Mouse (Mus musculus): Measurements from ENCODE around the gene Cfap52. TPM values are rescaled to one million over a fixed set of nuclear protein-coding genes. Genes with fewer than 3 reads are reported as not detected.
A peak's percentile ranks its signal among the peaks of the same experiment; 100 is the strongest.

Gene Cfap52
- polyA plus RNA-seq, 1 experiment from 2014 or later: 3.9 TPM

DNA sequence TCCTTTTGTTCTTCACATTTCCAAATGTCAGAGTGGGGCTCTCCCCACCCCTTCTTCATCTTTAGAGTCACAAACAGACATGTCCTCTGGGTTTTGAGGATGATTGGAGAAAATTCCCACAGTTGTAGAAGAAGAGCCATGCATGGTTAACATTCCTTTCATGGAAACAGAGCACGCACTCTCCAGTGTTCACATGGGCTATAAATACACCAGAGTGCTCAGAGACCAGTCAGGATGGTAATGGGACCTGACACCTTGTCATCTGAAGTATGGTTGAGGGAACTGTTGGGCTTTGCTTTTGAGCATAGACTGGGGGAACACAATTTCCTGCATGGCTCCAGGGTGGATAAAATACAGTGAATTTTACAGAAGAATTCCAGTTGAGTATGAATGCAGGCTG, 7.2 kb upstream of the Cfap52 start:
- no peak overlapping the region for H3K27ac ChIP-seq
- H3K27me3 ChIP-seq (ENCODE audit: insufficient read depth, low read length): no peaks in the 10 kb centered on the region
- no peaks in the 10 kb centered on the region for H3K4me1 ChIP-seq (replicated peaks; ENCODE audit: insufficient read depth, low read length)
- H3K4me3 ChIP-seq (replicated peaks; ENCODE audit: low read depth, low read length): no peak overlapping the region
- no peak overlapping the region for H3K9ac ChIP-seq (ENCODE audit: low read depth, low read length)
- no peaks in the 10 kb centered on the region for H3K9me3 ChIP-seq (replicated peaks; ENCODE audit: low read length)
- 82% methylated on average over 1 of the region's 1 CpGs for WGBS
- H3K4me2 ChIP-seq (ENCODE audit: low read length): no peak overlapping the region
- 0 out of 2 replicates have a peak, but pooled peaks cover 14% of the 10 kb centered on the region for H3K36me3 ChIP-seq (ENCODE audit: insufficient read depth, low read length)
- ATAC-seq (replicated peaks; ENCODE audit: low FRiP score, low read depth): no peak
- no peak for TF ChIP-seq CTCF (IDR thresholded peaks at IDR 0.05; ENCODE audit: low read depth)
- no peak for DNase-seq (ENCODE audit: low spot score)

DNA sequence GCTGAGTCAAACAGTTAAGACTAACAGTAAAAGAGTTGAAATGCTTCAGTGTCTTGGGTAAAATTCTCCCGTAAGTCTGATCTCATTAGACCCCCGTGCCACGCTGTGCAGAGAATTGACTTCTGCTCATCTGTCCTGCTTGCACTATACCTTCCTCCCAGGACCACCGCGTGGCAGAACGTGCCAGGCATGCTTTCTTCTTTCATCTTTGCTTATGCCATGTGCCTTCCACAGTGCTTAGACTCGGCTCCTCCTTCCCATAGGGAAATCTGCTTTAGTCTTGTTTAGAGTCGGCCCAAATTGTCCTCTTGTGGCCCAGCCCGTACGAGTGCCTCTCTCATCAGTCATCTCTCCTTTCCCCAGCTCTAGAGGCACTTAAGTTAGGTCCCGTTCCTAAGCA, 2.4 kb upstream of the Cfap52 start:
- 0 out of 2 replicates have a peak, but pooled peaks cover 12% of the 10 kb centered on the region for H3K4me1 ChIP-seq (replicated peaks; ENCODE audit: insufficient read depth, low read length)
- ATAC-seq (replicated peaks; ENCODE audit: low FRiP score, low read depth): no peak
- H3K27ac ChIP-seq: no peak overlapping the region
- DNase-seq (ENCODE audit: low spot score): no peak
- no peaks in the 10 kb centered on the region for H3K9me3 ChIP-seq (replicated peaks; ENCODE audit: low read length)
- no peaks in the 10 kb centered on the region for H3K27me3 ChIP-seq (ENCODE audit: insufficient read depth, low read length)
- no peak overlapping the region for H3K9ac ChIP-seq (ENCODE audit: low read depth, low read length)
- H3K4me2 ChIP-seq (ENCODE audit: low read length): no peak overlapping the region
- no peak for TF ChIP-seq CTCF (IDR thresholded peaks at IDR 0.05; ENCODE audit: low read depth)
- 66% methylated on average over 11 of the region's 11 CpGs for whole genome bisulfite sequencing
- 0 out of 2 replicates have a peak, but pooled peaks cover 11% of the 10 kb centered on the region for H3K36me3 ChIP-seq (ENCODE audit: insufficient read depth, low read length)
- H3K4me3 ChIP-seq (replicated peaks; ENCODE audit: low read depth, low read length): no peak overlapping the region

DNA sequence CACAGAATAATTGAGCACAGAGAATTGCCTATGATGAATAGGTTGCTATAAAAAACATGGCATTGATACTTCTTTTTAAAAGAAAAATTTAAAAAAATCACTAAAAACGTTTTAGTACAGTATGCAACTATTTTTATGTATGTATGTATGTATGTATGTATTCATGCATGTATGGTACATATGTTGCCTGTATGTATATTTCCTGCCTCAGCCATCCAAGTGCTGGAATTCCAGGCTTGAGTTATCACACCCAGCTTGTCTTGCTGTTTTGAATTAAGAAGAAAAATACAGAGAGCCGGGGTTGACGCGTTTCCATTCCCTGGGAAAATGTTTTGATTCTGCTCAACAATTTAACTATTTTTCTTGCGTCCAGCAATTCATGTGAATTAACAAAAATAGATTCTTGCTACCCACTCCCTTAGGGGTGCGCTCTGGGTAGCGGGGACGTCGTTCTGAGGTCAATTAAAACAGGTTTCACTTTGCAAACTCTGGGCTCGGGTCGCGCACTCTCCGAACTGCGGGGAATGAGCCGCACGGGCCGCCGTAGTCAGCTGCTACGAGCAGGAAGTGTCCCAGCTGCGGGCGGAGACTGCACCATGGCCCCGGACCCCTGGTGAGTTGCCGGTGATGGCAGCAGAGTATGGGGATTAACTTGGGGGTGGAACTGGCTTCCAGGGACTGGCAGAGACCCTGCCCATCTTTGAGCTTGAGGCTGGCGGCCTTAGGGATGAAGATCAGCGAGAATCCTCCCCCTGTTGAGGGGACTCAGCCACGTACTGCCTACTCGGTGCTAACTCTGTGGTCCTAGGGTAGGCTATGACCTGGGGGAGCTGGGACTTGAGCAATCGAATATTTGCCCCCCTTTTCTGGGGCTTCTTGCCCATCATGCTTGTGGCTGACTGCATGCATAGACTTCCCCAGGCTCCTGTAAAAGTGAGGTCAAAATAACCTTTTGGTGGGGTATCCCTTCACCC, 741 bp upstream of the Cfap52 start, which contains the start of gene Stx8:
Gene Stx8 (plus strand): TSS at position 289 of the 974 bp plus-strand sequence.
- peak within 1 kb of the TSS; percentile 58 for H3K4me3 ChIP-seq (replicated peaks; ENCODE audit: low read depth, low read length)
- 0% methylated on average over 28 of the region's 28 CpGs for WGBS
- H3K36me3 ChIP-seq (ENCODE audit: insufficient read depth, low read length): 0 out of 2 replicates have a peak, but pooled peaks cover 3% of the 10 kb centered on the region
- ATAC-seq (replicated peaks; ENCODE audit: low FRiP score, low read depth) (peak; percentile 85), DNase-seq (ENCODE audit: low spot score) (peak; percentile 90)
- 0 out of 2 replicates have a peak, but pooled peaks cover 12% of the 10 kb centered on the region for H3K4me1 ChIP-seq (replicated peaks; ENCODE audit: insufficient read depth, low read length)
- H3K4me2 ChIP-seq (ENCODE audit: low read length): peak within 1 kb of the TSS; percentile 74
- H3K9me3 ChIP-seq (replicated peaks; ENCODE audit: low read length): no peaks in the 10 kb centered on the region
- TF ChIP-seq CTCF (IDR thresholded peaks at IDR 0.05; ENCODE audit: low read depth): no peak
- 0 out of 2 replicates have a peak within 1 kb of the TSS, but pooled peaks have one; percentile 42 for H3K27ac ChIP-seq
- peak within 1 kb of the TSS; percentile 69 for H3K9ac ChIP-seq (ENCODE audit: low read depth, low read length)
- H3K27me3 ChIP-seq (ENCODE audit: insufficient read depth, low read length): no peaks in the 10 kb centered on the region

DNA sequence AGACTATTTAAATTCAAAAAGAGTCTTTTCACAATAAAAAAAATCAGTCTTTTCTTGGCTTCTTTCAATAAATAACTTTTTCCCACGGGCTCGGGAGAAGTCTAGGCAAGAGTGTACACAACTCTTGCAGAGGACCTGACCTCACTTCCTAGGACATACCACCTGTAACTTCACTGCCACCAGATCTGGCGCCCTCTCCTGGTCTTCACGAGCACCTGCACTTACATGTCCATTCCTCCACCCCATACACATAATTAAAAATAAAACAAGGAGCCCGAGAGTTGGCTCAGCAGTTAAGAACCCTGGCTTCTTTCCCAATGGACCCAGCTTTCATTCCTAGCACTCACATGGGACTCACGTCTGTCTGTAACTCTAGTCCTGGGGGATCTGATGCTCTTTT, 1.3 kb downstream of the Cfap52 start:
- H3K4me1 ChIP-seq (replicated peaks; ENCODE audit: insufficient read depth, low read length): 0 out of 2 replicates have a peak, but pooled peaks cover 12% of the 10 kb centered on the region

DNA sequence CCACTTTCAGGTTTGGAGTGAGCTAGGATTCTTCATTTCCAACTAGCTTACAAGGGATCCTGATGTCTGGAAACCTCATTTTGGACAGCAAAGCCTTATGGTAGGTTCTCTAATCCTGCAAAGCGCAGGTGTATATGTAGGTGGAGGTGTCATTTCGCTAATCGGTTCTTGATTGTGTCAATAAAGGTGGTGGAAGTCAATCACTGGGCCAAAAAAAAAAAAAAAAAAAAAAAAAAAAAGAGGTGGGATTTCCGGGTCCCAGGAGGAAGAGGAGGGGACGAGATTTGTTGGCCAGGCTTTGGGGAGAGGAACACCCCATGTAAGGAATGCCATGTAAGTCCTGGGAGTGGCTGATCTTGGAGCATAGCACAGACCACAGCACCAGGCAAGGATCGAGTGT, 11.0 kb downstream of the Cfap52 start:
- Histone ChIP-seq H3K27ac (no peak overlapping the region), H3K4me2 (ENCODE audit: low read length) (no peak overlapping the region), H3K4me3 (replicated peaks; ENCODE audit: low read depth, low read length) (no peak overlapping the region), H3K4me1 (replicated peaks; ENCODE audit: insufficient read depth, low read length) (no peaks in the 10 kb centered on the region), H3K27me3 (ENCODE audit: insufficient read depth, low read length) (no peaks in the 10 kb centered on the region), H3K9me3 (replicated peaks; ENCODE audit: low read length) (no peaks in the 10 kb centered on the region), H3K9ac (ENCODE audit: low read depth, low read length) (no peak overlapping the region), H3K36me3 (ENCODE audit: insufficient read depth, low read length) (no peaks in the 10 kb centered on the region)
- DNase-seq (ENCODE audit: low spot score) (no peak), ATAC-seq (replicated peaks; ENCODE audit: low FRiP score, low read depth) (no peak)
- no peak for TF ChIP-seq CTCF (IDR thresholded peaks at IDR 0.05; ENCODE audit: low read depth)
- WGBS: 85% methylated on average over 6 of the region's 6 CpGs

More for the DNA sequence above, 1.3 kb downstream of the Cfap52 start:
- peak; percentile 50 for TF ChIP-seq CTCF (IDR thresholded peaks at IDR 0.05; ENCODE audit: low read depth)
- DNase-seq (ENCODE audit: low spot score): peak; percentile 28
- H3K4me2 ChIP-seq (ENCODE audit: low read length): no peak overlapping the region
- ATAC-seq (replicated peaks; ENCODE audit: low FRiP score, low read depth): no peak
- no peak overlapping the region for H3K27ac ChIP-seq
- H3K9ac ChIP-seq (ENCODE audit: low read depth, low read length): no peak overlapping the region
- no peaks in the 10 kb centered on the region for H3K9me3 ChIP-seq (replicated peaks; ENCODE audit: low read length)
- H3K27me3 ChIP-seq (ENCODE audit: insufficient read depth, low read length): no peaks in the 10 kb centered on the region
- no peaks in the 10 kb centered on the region for H3K36me3 ChIP-seq (ENCODE audit: insufficient read depth, low read length)
- H3K4me3 ChIP-seq (replicated peaks; ENCODE audit: low read depth, low read length): no peak overlapping the region
- WGBS: 70% methylated on average over 6 of the region's 6 CpGs

DNA sequence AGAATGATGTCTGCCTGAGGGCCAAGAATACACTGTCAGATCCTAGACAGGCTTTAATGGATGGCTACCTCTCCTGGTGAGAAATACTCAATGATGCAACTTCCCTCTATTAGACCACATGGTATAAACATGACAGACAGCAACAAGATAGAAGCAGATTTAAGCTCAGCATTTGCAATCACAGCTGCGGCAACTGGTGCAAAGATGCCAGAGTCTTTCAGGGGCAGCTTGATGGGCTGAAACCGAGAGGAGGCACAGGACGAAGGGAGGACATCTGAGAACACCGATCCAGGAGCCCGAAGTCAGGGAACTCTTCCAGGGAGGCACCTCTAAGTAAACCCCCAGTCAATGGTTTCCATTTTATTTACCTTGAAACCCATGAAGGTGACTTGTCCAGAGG, 11.8 kb downstream of the Cfap52 start:
- Histone ChIP-seq H3K9ac (ENCODE audit: low read depth, low read length) (no peak overlapping the region), H3K4me3 (replicated peaks; ENCODE audit: low read depth, low read length) (no peak overlapping the region), H3K36me3 (ENCODE audit: insufficient read depth, low read length) (no peaks in the 10 kb centered on the region), H3K4me2 (ENCODE audit: low read length) (no peak overlapping the region), H3K9me3 (replicated peaks; ENCODE audit: low read length) (no peaks in the 10 kb centered on the region), H3K27ac (no peak overlapping the region), H3K4me1 (replicated peaks; ENCODE audit: insufficient read depth, low read length) (no peaks in the 10 kb centered on the region), H3K27me3 (ENCODE audit: insufficient read depth, low read length) (no peaks in the 10 kb centered on the region)
- peak; percentile 16 for DNase-seq (ENCODE audit: low spot score)
- WGBS: 38% methylated on average over 5 of the region's 5 CpGs
- ATAC-seq (replicated peaks; ENCODE audit: low FRiP score, low read depth): no peak
- no peak for TF ChIP-seq CTCF (IDR thresholded peaks at IDR 0.05; ENCODE audit: low read depth)
